Mouse (Mus musculus) left cerebral cortex, adult 2 months (tissue): ENCODE measurements around the gene Cd47. TPM values are rescaled to one million over a fixed set of nuclear protein-coding genes. Genes with fewer than 3 reads are reported as not detected.

Experiments used
- DNase-seq, 2 experiments: peaks; one replicate each; pipeline ENCODE4 v3.0.0; 2021 to 2022; ENCODE audit warnings: low spot score in 2 of 2, mixed read lengths in 1 of 2; ENCODE audit errors: extremely low spot score in 1 of 2
- H3K27ac ChIP-seq: fragments of 200-600 bp; 2 replicates; pipeline ENCODE4 v1.8.1; 2022
- H3K4me3 ChIP-seq: fragments of 200-600 bp; 2 replicates; pipeline ENCODE4 v1.8.1; 2022
- CTCF ChIP-seq: fragments of 200-600 bp; IDR thresholded peaks from 2 replicates; pipeline ENCODE4 v1.8.1; 2022; ENCODE audit warnings: antibody characterized with exemption, mild to moderate bottlenecking, moderate library complexity
- intact Hi-C: fragments of 180-260 bp; cut with DNase I; formaldehyde crosslinking; loops from one replicate; pipeline ENCODE4 v1.15.1; 2025
- total RNA-seq, 2 experiments: library from RNA; stranded (reverse); gene quantifications; 2 replicates each; pipeline ENCODE4 v1.2.3; 2021

Gene Cd47
- total RNA-seq, 2 experiments from 2014 or later: 217 to 235 TPM

- DNase-seq: no peak
- no peak overlapping the region for H3K4me3 ChIP-seq
- no peak for TF ChIP-seq CTCF
- intact Hi-C loops: loop anchor here (5.0 kb wide), 1 partner anchor 49 kb away; no protein-coding TSS in a partner anchor
- H3K27ac ChIP-seq: no peak overlapping the region
These were observed 105.7 kb downstream of the Cd47 start for GRCm38 (mm10) chr16:49906066-49906465.

GRCm38 (mm10) chr16:49906940-49907339 lies 106.6 kb downstream of the Cd47 start:
- no peak overlapping the region for H3K4me3 ChIP-seq
- DNase-seq: no peak
- no peak for TF ChIP-seq CTCF
- H3K27ac ChIP-seq: no peak overlapping the region
- intact Hi-C loops: loop anchor here (5.0 kb wide), 1 partner anchor 50 kb away; no protein-coding TSS in a partner anchor

- TF ChIP-seq CTCF: no peak
- DNase-seq: no peak
- Histone ChIP-seq H3K4me3 (no peak overlapping the region), H3K27ac (no peak overlapping the region)
- intact Hi-C loops: loop anchor here (5.0 kb wide), 1 partner anchor 50 kb away; no protein-coding TSS in a partner anchor
These were observed 107.0 kb downstream of the Cd47 start for GRCm38 (mm10) chr16:49907356-49907755.

- intact Hi-C loops: loop anchor here (5.0 kb wide), 1 partner anchor 52 kb away; no protein-coding TSS in a partner anchor
- DNase-seq: no peak
- Histone ChIP-seq H3K27ac (no peak overlapping the region; the same call in 1 of the 2 replicates), H3K4me3 (no peak overlapping the region)
- TF ChIP-seq CTCF: no peak
These were observed 109.2 kb downstream of the Cd47 start for GRCm38 (mm10) chr16:49909536-49909935.

DNA sequence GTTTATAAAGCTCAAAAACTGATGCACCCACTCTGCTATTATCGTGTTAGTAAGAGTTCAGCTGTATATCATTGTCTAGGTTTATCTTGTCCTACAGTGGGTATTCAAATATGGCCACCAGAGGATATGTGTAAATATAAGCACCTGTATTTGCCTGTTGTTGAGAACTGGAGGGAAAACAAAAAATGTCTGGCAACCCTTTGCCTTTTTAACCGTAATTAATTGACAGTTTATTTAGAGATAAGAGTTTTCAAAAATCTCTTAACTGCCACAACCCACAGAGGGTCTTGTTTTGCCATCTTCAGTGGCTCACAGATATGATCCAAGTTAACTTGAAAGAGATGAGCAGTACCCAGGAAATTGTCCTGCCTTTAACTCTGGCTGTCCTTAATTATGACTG lies 113.8 kb downstream of the Cd47 start:
- intact Hi-C loops: no loop called here
- no peak for DNase-seq
- TF ChIP-seq CTCF: no peak
- Histone ChIP-seq H3K4me3 (no peak overlapping the region), H3K27ac (no peak overlapping the region)

GRCm38 (mm10) chr16:49915532-49916476 lies 115.5 kb downstream of the Cd47 start:
- Histone ChIP-seq H3K4me3 (no peak overlapping the region), H3K27ac (no peak overlapping the region)
- no peak for DNase-seq
- TF ChIP-seq CTCF: no peak
- intact Hi-C loops: no loop called here

GRCm38 (mm10) chr16:49920191-49920590 lies 119.9 kb downstream of the Cd47 start:
- TF ChIP-seq CTCF: no peak
- DNase-seq: no peak
- Histone ChIP-seq H3K4me3 (no peak overlapping the region), H3K27ac (no peak overlapping the region)
- intact Hi-C loops: no loop called here

- Histone ChIP-seq H3K27ac (no peak overlapping the region), H3K4me3 (no peak overlapping the region)
- DNase-seq: no peak
- intact Hi-C loops: no loop called here
- no peak for TF ChIP-seq CTCF
These were observed 121.3 kb downstream of the Cd47 start for GRCm38 (mm10) chr16:49921677-49922076.

GRCm38 (mm10) chr16:49922098-49922497 lies 121.8 kb downstream of the Cd47 start:
- Histone ChIP-seq H3K4me3 (no peak overlapping the region), H3K27ac (no peak overlapping the region)
- intact Hi-C loops: no loop called here
- DNase-seq: no peak
- TF ChIP-seq CTCF: no peak

DNA sequence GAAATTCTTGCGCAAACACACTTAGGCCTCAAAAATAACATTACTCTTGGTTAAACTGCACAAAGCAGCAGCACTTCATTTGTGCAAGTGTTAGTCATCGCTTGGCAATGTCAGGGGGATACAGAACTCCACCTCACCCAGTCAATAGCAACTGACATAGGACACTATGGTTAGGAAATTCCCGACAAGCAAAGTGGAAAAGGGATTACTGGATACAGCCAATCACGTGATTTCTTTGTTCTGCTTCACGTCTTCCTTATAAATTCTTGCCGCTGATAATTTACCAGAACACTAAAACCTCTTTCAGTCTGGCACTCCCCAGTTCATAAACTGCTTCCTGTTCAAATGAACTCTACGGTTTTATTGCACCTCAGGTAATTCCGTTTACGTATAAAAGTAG lies 123.4 kb downstream of the Cd47 start:
- TF ChIP-seq CTCF: no peak
- H3K4me3 ChIP-seq: no peak overlapping the region
- no peak overlapping the region for H3K27ac ChIP-seq
- intact Hi-C loops: no loop called here
- DNase-seq: no peak

- intact Hi-C loops: no loop called here
- no peak for DNase-seq
- Histone ChIP-seq H3K4me3 (no peak overlapping the region), H3K27ac (no peak overlapping the region)
- TF ChIP-seq CTCF: no peak
These were observed 124.6 kb downstream of the Cd47 start for GRCm38 (mm10) chr16:49924941-49925340.

DNA sequence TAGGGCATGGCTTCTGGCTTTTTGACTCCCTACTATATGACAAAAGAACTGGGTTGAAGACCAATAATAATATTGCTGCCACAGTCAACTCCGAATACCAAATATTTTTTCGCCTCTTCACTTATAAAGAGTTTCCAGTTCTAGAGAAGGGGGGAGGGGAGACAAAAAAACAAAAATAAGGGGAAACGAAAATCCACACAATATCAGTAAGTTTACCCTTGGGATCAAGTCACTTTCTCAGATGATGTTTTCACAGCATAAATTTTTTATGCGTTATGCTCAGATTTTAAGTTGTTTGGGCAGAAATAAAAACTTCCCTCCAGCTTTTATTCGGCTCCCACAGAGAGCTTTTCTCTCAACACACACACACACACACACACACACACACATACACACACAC lies 132.9 kb downstream of the Cd47 start:
- intact Hi-C loops: no loop called here
- Histone ChIP-seq H3K27ac (no peak overlapping the region), H3K4me3 (no peak overlapping the region)
- no peak for TF ChIP-seq CTCF
- no peak for DNase-seq
